Mouse (Mus musculus) bone marrow macrophage, adult 2 months (primary cell): ENCODE data around the gene Msi1. TPM values are rescaled to one million over a fixed set of nuclear protein-coding genes. Genes with fewer than 3 reads are reported as not detected.
"Not testable (repeated sequence)": the region's sequence is repeated elsewhere in the genome, so short reads cannot be mapped to it uniquely, and the experiment has no call there.

Experiments used
- H3K27ac ChIP-seq: 2 replicates; pipeline ENCODE4 v1.5.1; 2012; ENCODE audit warnings: low read depth, low read length; ENCODE audit not compliant: insufficient read depth
- H3K4me1 ChIP-seq: 2 replicates; pipeline ENCODE4 v1.6.1; 2012; ENCODE audit warnings: low read length; ENCODE audit not compliant: control insufficient read depth, insufficient read depth
- H3K4me3 ChIP-seq: 2 replicates; pipeline ENCODE4 v1.5.1; 2012; ENCODE audit warnings: mild to moderate bottlenecking, low read length, moderate library complexity; ENCODE audit not compliant: insufficient read depth
- CTCF ChIP-seq: IDR thresholded peaks from 2 replicates; pipeline ENCODE4 v1.5.1; 2012; ENCODE audit warnings: low read depth, mild to moderate bottlenecking, low read length, moderate library complexity
- POLR2A ChIP-seq: IDR thresholded peaks from 2 replicates; pipeline ENCODE4 v1.6.1; 2012; ENCODE audit warnings: mild to moderate bottlenecking, low read depth, low read length, borderline replicate concordance
- polyA plus RNA-seq: library from polyadenylated mRNA; stranded (reverse); fragments of >200 nt; gene quantifications from 2 replicates; pipeline ENCODE4 v1.2.4, GENCODE M21; 2012; ENCODE audit not compliant: missing spikeins, insufficient read depth, insufficient read length

The Msi1 gene
- polyA plus RNA-seq, 1 experiment: not detected

DNA sequence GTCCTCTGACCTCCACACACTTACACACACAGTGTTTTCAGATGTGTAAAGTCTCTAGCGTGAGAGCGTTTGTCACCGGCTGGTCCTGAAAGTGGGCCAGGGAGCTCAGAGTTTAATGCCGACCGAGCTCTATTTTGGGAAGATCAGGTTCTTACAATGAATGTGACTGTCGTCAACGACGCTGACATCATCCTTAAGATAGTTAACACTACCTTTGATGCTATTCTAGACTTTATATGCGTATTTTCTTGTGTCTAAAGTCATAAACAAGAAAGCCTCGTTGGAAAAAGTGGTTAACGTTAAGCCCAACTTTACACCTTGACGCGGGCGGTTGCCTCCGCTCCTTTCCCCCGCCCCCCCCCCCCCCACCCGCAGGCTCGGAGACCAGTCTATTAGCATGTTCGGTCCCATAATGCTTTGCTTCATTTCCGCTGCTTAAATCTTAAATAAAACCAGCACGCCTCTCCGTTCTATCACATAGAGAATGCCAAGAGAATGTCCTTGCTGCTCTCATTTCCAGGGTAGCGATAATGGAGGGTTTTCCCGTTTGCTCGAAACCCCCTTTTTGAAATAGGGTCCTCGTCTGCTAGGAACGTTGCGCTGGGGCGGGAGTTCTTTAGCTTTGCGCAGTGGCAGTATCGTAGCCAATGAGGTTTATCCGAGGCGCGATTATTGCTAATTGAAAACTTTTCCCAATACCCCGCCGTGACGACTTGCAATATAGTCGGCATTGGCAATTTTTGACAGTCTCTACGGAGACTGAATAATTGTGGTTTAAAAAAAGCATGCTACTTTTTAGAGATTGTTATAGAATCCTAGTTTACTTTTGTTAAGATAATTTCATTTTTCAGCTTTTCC lies 59.7 kb downstream of the Msi1 start:
- peaks cover 20% of the 10 kb centered on the region for H3K4me1 ChIP-seq
- peak; percentile 89 for TF ChIP-seq POLR2A
- TF ChIP-seq CTCF: no peak
- H3K27ac ChIP-seq: peak overlapping the region; percentile 99
- peak overlapping the region; percentile 49 for H3K4me3 ChIP-seq

- H3K27ac ChIP-seq: peak overlapping the region; percentile 99
- H3K4me3 ChIP-seq: peak overlapping the region; percentile 38
- TF ChIP-seq POLR2A (peak; percentile 97), CTCF (no peak)
- H3K4me1 ChIP-seq: peaks cover 18% of the 10 kb centered on the region
These were observed 60.6 kb downstream of the Msi1 start for GRCm38 (mm10) chr5:115489699-115490637.

DNA sequence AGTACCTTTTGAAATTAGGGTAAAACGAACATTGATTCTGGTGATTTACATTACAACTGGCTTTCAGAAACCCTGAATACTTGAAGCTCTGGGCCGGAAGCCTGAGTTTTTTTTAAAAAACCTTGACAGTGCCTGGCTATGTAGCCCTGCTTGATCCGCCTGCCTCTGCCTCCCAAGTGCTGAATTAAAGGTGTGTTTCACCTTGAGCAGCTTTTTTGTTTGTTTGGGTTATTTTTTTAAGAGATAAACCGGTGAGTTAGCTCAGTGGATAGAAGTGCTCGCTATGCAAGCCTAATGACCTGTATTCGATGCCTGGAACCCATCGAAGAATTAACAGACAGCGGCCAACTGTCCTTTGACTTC lies 61.2 kb downstream of the Msi1 start:
- H3K4me3 ChIP-seq: peak overlapping the region; percentile 12; the same call in 1 of the 2 replicates

DNA sequence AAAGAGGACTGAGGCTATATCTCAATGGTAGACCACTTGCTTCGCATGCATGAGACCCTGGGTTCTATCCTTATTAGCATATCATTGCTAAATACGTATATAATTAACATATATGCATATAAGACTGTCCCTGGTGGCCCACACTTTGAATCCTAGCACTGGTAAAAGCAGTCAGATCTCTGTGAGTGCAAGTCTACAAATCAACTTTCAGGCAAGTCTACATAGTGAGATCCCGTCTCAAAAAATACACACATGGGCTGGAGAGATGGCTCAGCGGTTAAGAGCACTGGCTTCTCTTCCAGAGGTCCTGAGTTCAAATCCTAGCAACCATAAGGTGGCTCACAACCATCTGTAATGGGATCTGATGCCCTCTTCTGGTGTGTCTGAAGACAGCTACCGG lies 61.7 kb downstream of the Msi1 start:
- Histone ChIP-seq H3K4me3 (no peak overlapping the region), H3K27ac (no peak overlapping the region), H3K4me1 (peaks cover 16% of the 10 kb centered on the region)
- TF ChIP-seq POLR2A (no peak), CTCF (no peak)

More for the DNA sequence above, 61.2 kb downstream of the Msi1 start:
- peaks cover 16% of the 10 kb centered on the region for H3K4me1 ChIP-seq
- TF ChIP-seq POLR2A (no peak; the same call in 1 of the 2 replicates), CTCF (no peak)
- H3K27ac ChIP-seq: no peak overlapping the region

DNA sequence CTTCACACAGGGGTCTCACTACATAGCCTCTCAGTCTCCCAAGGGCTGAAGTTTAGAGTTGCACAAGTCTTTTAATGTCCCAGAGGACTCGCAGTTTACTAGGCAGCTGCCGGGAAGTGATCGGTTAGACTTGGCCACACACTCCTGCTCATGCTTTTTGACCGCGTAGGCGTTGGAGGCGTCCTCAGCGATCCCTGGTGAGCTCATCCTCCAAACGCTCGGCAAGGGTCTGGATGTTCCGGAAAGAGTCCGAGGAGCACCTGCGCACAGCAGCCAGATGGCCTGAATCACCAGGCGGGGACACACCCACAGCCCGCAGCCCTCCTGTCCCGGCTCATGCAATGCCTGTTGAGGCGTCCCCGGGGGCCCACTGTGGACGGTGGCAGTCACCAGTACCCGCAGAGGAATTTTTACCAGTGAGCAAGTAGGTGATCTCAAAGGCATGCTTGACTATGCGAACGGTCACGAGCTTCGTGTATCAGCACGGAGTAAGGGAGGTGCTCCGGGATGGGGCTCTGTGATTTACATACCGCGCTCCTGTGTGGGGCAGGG lies 62.4 kb downstream of the Msi1 start:
- peak overlapping the region; percentile 25; the same call in 1 of the 2 replicates for H3K27ac ChIP-seq

GRCm38 (mm10) chr5:115492711-115493335 lies 63.4 kb downstream of the Msi1 start:
- Histone ChIP-seq H3K4me3 (no peak overlapping the region), H3K4me1 (peaks cover 15% of the 10 kb centered on the region), H3K27ac (no peak overlapping the region)
- TF ChIP-seq CTCF (no peak; the same call in 1 of the 2 replicates), POLR2A (no peak)

More for the DNA sequence above, 62.4 kb downstream of the Msi1 start:
- peak overlapping the region; percentile 43 for H3K4me3 ChIP-seq
- TF ChIP-seq CTCF (no peak), POLR2A (no peak)
- peaks cover 16% of the 10 kb centered on the region for H3K4me1 ChIP-seq

DNA sequence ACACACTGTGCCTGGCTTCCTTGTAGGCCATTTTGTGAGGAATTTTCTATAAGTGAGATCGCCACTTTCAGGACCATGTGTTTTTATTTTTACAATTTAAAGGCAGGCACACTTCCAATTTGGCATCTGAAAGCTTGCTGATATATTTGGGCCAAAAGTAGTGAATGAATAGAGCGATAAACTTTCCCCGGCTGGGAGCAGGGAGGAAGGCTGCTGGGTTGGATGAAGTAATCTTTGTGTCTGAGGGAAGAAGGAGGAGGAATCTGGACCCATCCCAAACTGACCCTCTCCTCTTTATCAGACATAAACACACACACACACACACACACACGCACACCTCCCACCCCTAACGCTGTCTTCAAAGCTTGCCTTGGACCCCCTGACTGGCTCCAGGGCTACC lies 64.0 kb downstream of the Msi1 start:
- H3K4me3 ChIP-seq: no peak overlapping the region
- H3K27ac ChIP-seq: no peak overlapping the region
- TF ChIP-seq CTCF (no peak), POLR2A (no peak)
- H3K4me1 ChIP-seq: peaks cover 11% of the 10 kb centered on the region

GRCm38 (mm10) chr5:115495618-115496017 lies 66.2 kb downstream of the Msi1 start:
- not testable (repeated sequence) for H3K4me3 ChIP-seq, H3K27ac ChIP-seq
- H3K4me1 ChIP-seq: peaks cover 12% of the 10 kb centered on the region

DNA sequence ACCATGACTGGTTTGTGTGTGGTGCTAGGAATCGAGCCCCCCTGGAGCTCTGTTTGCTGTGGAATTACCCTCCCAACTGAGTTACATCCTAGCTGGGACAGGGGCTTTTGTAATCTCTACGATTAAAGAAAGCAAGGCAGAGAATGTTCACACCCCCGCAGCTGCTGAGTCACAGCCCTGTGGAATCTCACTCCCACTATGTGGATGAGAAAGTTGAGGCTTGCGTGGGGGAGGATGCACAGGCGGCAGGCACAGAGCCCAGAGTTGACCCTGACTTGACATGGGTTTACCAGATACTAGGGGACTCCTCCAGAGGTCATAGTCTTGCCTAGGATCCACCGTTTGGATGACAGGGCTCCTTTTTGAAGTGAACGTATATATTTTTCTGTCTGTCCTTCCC lies 67.6 kb downstream of the Msi1 start:
- Histone ChIP-seq H3K27ac (no peak overlapping the region), H3K4me3 (no peak overlapping the region), H3K4me1 (peaks cover 16% of the 10 kb centered on the region)
- TF ChIP-seq CTCF (no peak), POLR2A (no peak)
